Mouse (Mus musculus) intestine, postnatal 0 days (tissue): ENCODE data around the gene Fam160a1. TPM values are rescaled to one million over a fixed set of nuclear protein-coding genes. Genes with fewer than 3 reads are reported as not detected.

ENCODE experiments used
- ATAC-seq: fragments of 200-750 bp; cut with Nextera tagmentation; 2 replicates; pipeline ENCODE4 v1.8.0; 2017; ENCODE audit warnings: mild to moderate bottlenecking, moderate TSS enrichment, moderate library complexity
- H3K27ac ChIP-seq: fragments of 300-500 bp; sonication (generic); 2 replicates; pipeline ENCODE4 v1.5.1; 2014; ENCODE audit warnings: mild to moderate bottlenecking, low read depth, low read length, moderate library complexity
- H3K27me3 ChIP-seq: fragments of 300-500 bp; sonication (generic); replicated peaks from 2 replicates; pipeline ENCODE4 v1.6.1; 2014; ENCODE audit warnings: low read length, mixed read lengths; ENCODE audit not compliant: control insufficient read depth, insufficient read depth
- H3K36me3 ChIP-seq: fragments of 300-500 bp; sonication (generic); 2 replicates; pipeline ENCODE4 v1.6.1; 2014; ENCODE audit warnings: mild to moderate bottlenecking, moderate library complexity; ENCODE audit not compliant: control insufficient read depth, insufficient read depth
- H3K4me1 ChIP-seq: fragments of 300-500 bp; sonication (generic); replicated peaks from 2 replicates; pipeline ENCODE4 v1.6.1; 2014; ENCODE audit warnings: antibody characterized with exemption, low read length, mixed read lengths; ENCODE audit not compliant: control insufficient read depth, insufficient read depth
- H3K4me2 ChIP-seq: fragments of 300-500 bp; sonication (generic); replicated peaks from 2 replicates; pipeline ENCODE4 v1.6.1; 2014; ENCODE audit warnings: low read depth, mild to moderate bottlenecking, moderate library complexity
- H3K4me3 ChIP-seq: fragments of 300-500 bp; sonication (generic); 2 replicates; pipeline ENCODE4 v1.5.1; 2014; ENCODE audit warnings: low read depth, low read length
- H3K9ac ChIP-seq: fragments of 300-500 bp; sonication (generic); 2 replicates; pipeline ENCODE4 v1.6.1; 2014; ENCODE audit warnings: mild to moderate bottlenecking, low read depth, low read length
- H3K9me3 ChIP-seq: fragments of 300-500 bp; sonication (generic); 2 replicates; pipeline ENCODE4 v1.6.1; 2016; ENCODE audit warnings: mixed run types; ENCODE audit not compliant: control insufficient read depth
- CTCF ChIP-seq: sonication (generic); IDR thresholded peaks from 2 replicates; pipeline ENCODE4 v1.5.1; 2016; ENCODE audit warnings: low read depth, mild to moderate bottlenecking, control low read depth, antibody characterized with exemption, moderate library complexity
- WGBS: fragments of 180-500 bp; shearing (Covaris S2); extraction: QIAGEN DNeasy Blood & Tissue Kit; methylation state at CpG from one replicate; pipeline ENCODE4 v1.1.7; 2014; 5-methylcytosine and 5-hydroxymethylcytosine counted together
- polyA plus RNA-seq: library from polyadenylated mRNA; unstranded; fragments of >200 nt; fragmentation: Nextera tagmentation; extraction: Ambion mirVana; gene quantifications from 2 replicates; pipeline ENCODE4 v1.2.1, GENCODE M21; 2015

Gene Fam160a1
- polyA plus RNA-seq, 1 experiment from 2014 or later = 2.6 TPM

DNA sequence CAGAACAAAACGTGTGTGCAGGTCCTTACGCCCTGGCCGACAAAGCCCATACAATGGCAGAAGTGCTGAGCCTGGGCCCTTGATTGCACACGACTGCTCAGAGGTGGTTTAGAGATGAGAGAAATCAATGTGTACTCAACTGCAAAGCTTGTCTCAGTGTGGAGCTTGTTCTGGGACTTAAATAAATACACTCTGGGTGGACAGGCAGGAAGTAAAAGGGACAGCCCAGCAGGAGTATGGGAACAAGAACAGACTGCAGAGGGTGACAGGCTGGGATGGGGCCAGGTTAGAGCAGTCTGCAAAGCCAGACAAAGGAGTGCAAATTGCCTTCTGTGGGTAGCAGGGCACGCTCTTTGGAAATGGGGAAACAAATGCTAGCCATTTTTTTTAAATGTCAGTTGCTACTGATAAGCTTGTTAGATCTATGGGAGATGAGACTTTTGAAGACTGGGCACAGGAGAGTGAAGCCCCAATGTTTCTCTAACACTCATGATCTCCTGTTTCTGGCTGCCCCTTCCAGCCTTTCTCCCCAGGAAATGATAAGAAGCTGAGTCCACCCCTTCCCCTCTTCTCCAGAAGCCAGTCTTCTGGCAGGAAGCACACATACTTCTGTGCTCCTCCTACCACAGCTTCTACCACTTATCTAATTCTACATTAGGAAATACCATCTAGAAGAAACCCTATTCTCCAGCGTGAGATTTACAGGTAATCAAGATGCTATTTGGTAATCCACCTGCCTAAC is 113.8 kb downstream of the Fam160a1 start:
- no peak overlapping the region for H3K9ac ChIP-seq
- H3K4me1 ChIP-seq = no peaks in the 10 kb centered on the region
- WGBS = 43% methylated on average over 6 of the region's 6 CpGs
- no peak overlapping the region for H3K4me3 ChIP-seq
- no peaks in the 10 kb centered on the region for H3K27me3 ChIP-seq
- TF ChIP-seq CTCF = no peak
- H3K9me3 ChIP-seq = no peaks in the 10 kb centered on the region
- H3K36me3 ChIP-seq = no peaks in the 10 kb centered on the region
- H3K4me2 ChIP-seq = no peak overlapping the region
- no peak overlapping the region for H3K27ac ChIP-seq
- ATAC-seq = no peak

DNA sequence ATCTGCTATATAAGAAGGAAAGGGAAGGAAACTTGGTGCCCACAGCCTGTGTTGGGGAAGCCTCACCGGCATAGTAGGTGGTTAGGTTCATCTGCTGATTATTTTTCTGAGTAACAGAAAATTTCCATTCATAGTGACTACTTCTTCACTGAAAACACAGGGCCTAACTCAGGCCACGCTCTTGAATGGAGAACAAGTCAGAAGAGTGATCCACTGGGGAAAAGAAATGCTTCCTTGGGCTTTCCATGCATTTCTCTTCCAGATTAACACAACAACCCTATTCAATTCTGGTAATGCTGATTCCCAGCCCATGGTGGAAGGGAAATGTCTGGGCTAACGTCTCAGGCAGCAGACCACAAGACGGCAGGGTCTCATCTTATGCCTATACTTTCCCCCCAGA is 118.6 kb downstream of the Fam160a1 start:
- Histone ChIP-seq H3K27ac (no peak overlapping the region), H3K4me1 (no peaks in the 10 kb centered on the region), H3K9ac (no peak overlapping the region), H3K27me3 (no peaks in the 10 kb centered on the region), H3K4me3 (no peak overlapping the region), H3K9me3 (no peaks in the 10 kb centered on the region), H3K4me2 (no peak overlapping the region), H3K36me3 (no peaks in the 10 kb centered on the region)
- 87% methylated on average over 4 of the region's 4 CpGs for WGBS
- no peak for TF ChIP-seq CTCF
- ATAC-seq = no peak

DNA sequence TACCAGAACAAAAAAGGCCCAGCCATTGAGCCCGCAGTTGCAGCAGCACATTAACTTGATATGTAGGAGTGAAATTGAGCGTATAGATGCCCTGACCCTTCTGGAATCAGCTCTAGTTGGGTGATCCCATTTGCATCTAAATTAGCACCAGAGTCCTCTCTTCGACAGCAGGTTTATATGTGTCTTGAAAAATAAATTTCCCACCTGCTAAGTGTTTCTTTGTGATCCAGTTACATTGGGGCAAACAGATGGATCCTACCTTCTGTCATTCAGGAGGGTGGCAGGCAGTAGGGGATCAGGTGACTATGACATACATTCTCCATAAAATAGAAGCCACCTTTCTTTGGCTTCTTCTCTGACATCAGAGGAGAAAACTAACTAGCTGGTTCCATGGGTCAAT is 122.0 kb downstream of the Fam160a1 start:
- 90% methylated on average over 3 of the region's 3 CpGs for WGBS
- ATAC-seq = no peak

DNA sequence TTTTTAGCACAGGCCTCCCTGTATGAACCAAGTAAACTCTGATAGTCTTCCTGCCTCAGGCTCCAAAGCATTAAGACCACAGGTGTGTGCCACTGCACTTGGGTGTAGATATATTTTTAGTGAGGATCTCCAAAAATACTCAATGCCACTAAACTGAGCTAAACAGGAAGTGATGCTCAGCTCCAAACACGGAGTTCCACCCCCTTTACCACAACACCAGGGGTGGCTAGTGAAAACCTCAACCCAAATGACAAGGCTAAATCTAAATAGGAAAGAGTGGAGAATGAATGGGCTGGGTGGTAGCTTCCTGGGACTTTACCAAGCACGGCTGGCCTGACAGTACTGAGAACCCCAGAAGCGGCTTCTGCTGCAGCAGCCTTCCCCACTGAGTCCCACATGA is 124.1 kb downstream of the Fam160a1 start:
- H3K9me3 ChIP-seq = no peaks in the 10 kb centered on the region
- H3K4me1 ChIP-seq = no peaks in the 10 kb centered on the region
- no peak overlapping the region for H3K27ac ChIP-seq
- no peak overlapping the region for H3K4me2 ChIP-seq
- no peak overlapping the region for H3K4me3 ChIP-seq
- WGBS = 53% methylated on average over 3 of the region's 3 CpGs
- no peaks in the 10 kb centered on the region for H3K36me3 ChIP-seq
- no peaks in the 10 kb centered on the region for H3K27me3 ChIP-seq
- TF ChIP-seq CTCF = no peak
- H3K9ac ChIP-seq = no peak overlapping the region
- no peak for ATAC-seq

More for the DNA sequence above, 122.0 kb downstream of the Fam160a1 start:
- Histone ChIP-seq H3K27me3 (no peaks in the 10 kb centered on the region), H3K36me3 (no peaks in the 10 kb centered on the region), H3K9ac (no peak overlapping the region), H3K4me2 (no peak overlapping the region), H3K27ac (no peak overlapping the region), H3K9me3 (no peaks in the 10 kb centered on the region), H3K4me3 (no peak overlapping the region), H3K4me1 (no peaks in the 10 kb centered on the region)
- no peak for TF ChIP-seq CTCF

DNA sequence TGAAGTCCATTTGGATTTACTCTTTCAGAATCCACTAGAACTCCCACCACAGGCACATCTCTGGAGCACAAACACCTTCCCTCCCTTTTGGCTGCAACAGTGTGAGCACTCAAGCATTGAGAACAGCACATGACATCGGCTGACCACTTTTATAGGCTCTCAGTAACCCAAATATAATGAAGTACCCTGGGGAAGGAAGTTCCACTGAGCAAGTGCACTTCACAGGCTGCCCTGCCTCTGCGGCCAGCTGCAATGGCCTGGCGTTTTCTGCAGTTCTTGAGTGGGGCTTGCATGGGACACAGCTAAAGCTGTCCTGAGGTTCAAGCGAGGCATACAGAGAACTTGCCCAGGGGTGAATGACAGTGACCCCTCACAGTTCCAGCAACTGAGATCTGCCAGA is 126.0 kb downstream of the Fam160a1 start:
- Histone ChIP-seq H3K4me2 (no peak overlapping the region), H3K9me3 (no peaks in the 10 kb centered on the region), H3K4me1 (no peaks in the 10 kb centered on the region), H3K36me3 (no peaks in the 10 kb centered on the region), H3K4me3 (no peak overlapping the region), H3K27me3 (no peaks in the 10 kb centered on the region), H3K9ac (no peak overlapping the region), H3K27ac (no peak overlapping the region)
- ATAC-seq = no peak
- TF ChIP-seq CTCF = no peak
- WGBS = 81% methylated on average over 4 of the region's 4 CpGs

DNA sequence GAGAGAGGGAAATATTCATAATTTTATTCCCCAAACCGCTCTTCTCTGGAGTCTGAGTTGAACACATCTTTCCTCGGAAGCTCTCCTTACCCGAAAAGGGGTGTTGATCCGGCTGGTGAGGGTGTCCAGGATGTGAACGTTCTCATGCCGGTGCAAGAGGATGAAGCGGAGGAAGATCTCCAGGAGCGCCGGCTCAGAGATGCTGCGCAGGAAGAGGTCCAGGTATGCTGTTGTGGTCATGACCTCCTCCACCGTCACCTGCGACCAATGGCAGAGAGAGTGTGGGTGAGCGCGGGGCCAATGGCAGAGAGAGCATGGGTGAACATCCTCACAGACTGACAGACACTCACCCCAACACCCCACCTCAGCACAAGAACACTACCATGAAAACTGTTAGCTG is 128.8 kb downstream of the Fam160a1 start:
- no peaks in the 10 kb centered on the region for H3K4me1 ChIP-seq
- no peak overlapping the region for H3K9ac ChIP-seq
- WGBS = 94% methylated on average over 14 of the region's 14 CpGs
- no peak overlapping the region for H3K4me3 ChIP-seq
- no peak overlapping the region for H3K4me2 ChIP-seq
- ATAC-seq = no peak
- no peaks in the 10 kb centered on the region for H3K36me3 ChIP-seq
- H3K27ac ChIP-seq = no peak overlapping the region
- H3K9me3 ChIP-seq = no peaks in the 10 kb centered on the region
- no peak for TF ChIP-seq CTCF
- H3K27me3 ChIP-seq = no peaks in the 10 kb centered on the region
